Mouse (Mus musculus) kidney, adult 9 months (tissue): Measurements from ENCODE around the gene Smoc1.

Source experiments
- DNase-seq: peaks from one replicate; pipeline ENCODE4 v3.0.0; 2022

Smoc1 gene

GRCm38 (mm10) chr12:81235456-81236330 is 209.1 kb downstream of the Smoc1 start:
- no peak for DNase-seq
